ENCODE assay signal across 13 mouse cellular contexts in genomic region chr16:35596661-35597350, GRCm38 (mm10). TPM values are rescaled to one million over a fixed set of nuclear protein-coding genes. Genes with fewer than 3 reads are reported as not detected.
A peak's percentile ranks its signal among the peaks of the same experiment; 100 is the strongest.
DNase-seq lines count a peak whose midpoint lies in the region; ATAC-seq and TF ChIP-seq lines count a peak whose summit lies in the region.
"Had no signal": no experiment of that assay in that cellular context is flagged by ENCODE, and none has a peak within 500 bp of the region (broad histone marks: within the 10 kb centered on the region; RNA-seq: fewer than 3 reads in every experiment).

No protein-coding gene starts in this region.

- H3K4me2 ChIP-seq in kidney, postnatal 0 days (ENCODE audit: low read length), result no peak overlapping the region
- H3K4me2 ChIP-seq in embryonic facial prominence, embryonic 13.5 days, result peak overlapping the region; percentile 12
- no peak overlapping the region for H3K4me2 ChIP-seq in hindbrain, postnatal 0 days (ENCODE audit: low read depth, low read length)
- no peak overlapping the region for H3K4me2 ChIP-seq in neural tube, embryonic 13.5 days
- H3K4me2 ChIP-seq: embryonic facial prominence, embryonic 15.5 days; liver, embryonic 15.5 days had no signal

- peak; percentile 44 for ATAC-seq in kidney, postnatal 0 days (replicated peaks; ENCODE audit: low FRiP score, low read depth)
- ATAC-seq in embryonic facial prominence, embryonic 13.5 days (ENCODE audit: insufficient number of reproducible peaks, insufficient read depth, low FRiP score, low TSS enrichment, low read depth), result no peak; the same call in 1 of the 2 replicates
- ATAC-seq in hindbrain, postnatal 0 days, result peak; percentile 83
- ATAC-seq in neural tube, embryonic 13.5 days (ENCODE audit: low read depth), result peak; percentile 49

- intact Hi-C loops in heart, postnatal 36 days (cut with DNase I), result no loop called here

- H3K36me3 ChIP-seq in kidney, postnatal 0 days (ENCODE audit: insufficient read depth, low read length), result no peaks in the 10 kb centered on the region
- H3K36me3 ChIP-seq in embryonic facial prominence, embryonic 13.5 days, result no peaks in the 10 kb centered on the region
- H3K36me3 ChIP-seq in hindbrain, postnatal 0 days (ENCODE audit: insufficient read depth, low read length), result no peaks in the 10 kb centered on the region
- H3K36me3 ChIP-seq in neural tube, embryonic 13.5 days, result no peaks in the 10 kb centered on the region
- H3K36me3 ChIP-seq: embryonic facial prominence, embryonic 15.5 days; liver, embryonic 15.5 days had no signal

- no peaks in the 10 kb centered on the region for H3K4me1 ChIP-seq in kidney, postnatal 0 days (replicated peaks; ENCODE audit: insufficient read depth, low read length)
- H3K4me1 ChIP-seq in embryonic facial prominence, embryonic 13.5 days, result peaks cover 47% of the 10 kb centered on the region
- peaks cover 38% of the 10 kb centered on the region for H3K4me1 ChIP-seq in hindbrain, postnatal 0 days (ENCODE audit: insufficient read depth, low read length)
- H3K4me1 ChIP-seq in neural tube, embryonic 13.5 days (replicated peaks), result peaks cover 66% of the 10 kb centered on the region
- H3K4me1 ChIP-seq: liver, embryonic 15.5 days had no signal

- TF ChIP-seq CTCF in kidney, postnatal 0 days (IDR thresholded peaks at IDR 0.05; ENCODE audit: low read depth), result no peak
- TF ChIP-seq CTCF in hindbrain, postnatal 0 days (IDR thresholded peaks at IDR 0.05; ENCODE audit: low read depth), result no peak

- no peaks in the 10 kb centered on the region for H3K27me3 ChIP-seq in kidney, postnatal 0 days (ENCODE audit: insufficient read depth, low read length)
- peaks cover 5% of the 10 kb centered on the region; the same call in 1 of the 2 replicates for H3K27me3 ChIP-seq in embryonic facial prominence, embryonic 13.5 days
- H3K27me3 ChIP-seq in hindbrain, postnatal 0 days (ENCODE audit: insufficient read depth, low read length), result no peaks in the 10 kb centered on the region
- H3K27me3 ChIP-seq in neural tube, embryonic 13.5 days, result no peaks in the 10 kb centered on the region

- no peak overlapping the region for H3K27ac ChIP-seq in kidney, postnatal 0 days
- peak overlapping the region; percentile 62 for H3K27ac ChIP-seq in embryonic facial prominence, embryonic 13.5 days
- peak overlapping the region; percentile 58; the same call in 1 of the 2 replicates for H3K27ac ChIP-seq in hindbrain, postnatal 0 days
- peak overlapping the region; percentile 81 for H3K27ac ChIP-seq in neural tube, embryonic 13.5 days (replicated peaks)
- H3K27ac ChIP-seq: embryonic facial prominence, embryonic 15.5 days; liver, embryonic 15.5 days; stomach, postnatal 0 days had no signal

- no peak overlapping the region for H3K4me3 ChIP-seq in kidney, postnatal 0 days (replicated peaks; ENCODE audit: low read depth, low read length)
- H3K4me3 ChIP-seq in embryonic facial prominence, embryonic 13.5 days, result no peak overlapping the region
- H3K4me3 ChIP-seq in hindbrain, postnatal 0 days (ENCODE audit: low read length), result no peak overlapping the region
- H3K4me3 ChIP-seq in neural tube, embryonic 13.5 days, result no peak overlapping the region
- H3K4me3 ChIP-seq: embryonic facial prominence, embryonic 15.5 days; liver, embryonic 15.5 days had no signal

- H3K9me3 ChIP-seq in kidney, postnatal 0 days (replicated peaks; ENCODE audit: low read length), result no peaks in the 10 kb centered on the region
- H3K9me3 ChIP-seq in embryonic facial prominence, embryonic 13.5 days, result no peaks in the 10 kb centered on the region
- no peaks in the 10 kb centered on the region for H3K9me3 ChIP-seq in hindbrain, postnatal 0 days (ENCODE audit: low read length)
- no peaks in the 10 kb centered on the region for H3K9me3 ChIP-seq in neural tube, embryonic 13.5 days
- H3K9me3 ChIP-seq: embryonic facial prominence, embryonic 15.5 days; liver, embryonic 15.5 days had no signal

- no peak for DNase-seq in kidney, postnatal 0 days (ENCODE audit: low spot score)
- DNase-seq in kidney, postnatal 10 days, result no peak
- DNase-seq in hindbrain, postnatal 0 days (ENCODE audit: low spot score), result peak; percentile 79
- DNase-seq in heart, postnatal 36 days, result no peak
- no peak for DNase-seq in adrenal gland, adult 18-20 months (ENCODE audit: low spot score in 2 of 2)
- no peak for DNase-seq in thymus, postnatal 4 days
- DNase-seq: adrenal gland, postnatal 36 days; heart, adult 18-20 months had no signal

- H3K9ac ChIP-seq in kidney, postnatal 0 days (ENCODE audit: low read depth, low read length), result no peak overlapping the region
- H3K9ac ChIP-seq in embryonic facial prominence, embryonic 13.5 days, result peak overlapping the region; percentile 1; the same call in 1 of the 2 replicates
- no peak overlapping the region for H3K9ac ChIP-seq in hindbrain, postnatal 0 days (replicated peaks; ENCODE audit: low read length)
- no peak overlapping the region for H3K9ac ChIP-seq in neural tube, embryonic 13.5 days
- H3K9ac ChIP-seq: embryonic facial prominence, embryonic 15.5 days; liver, embryonic 15.5 days had no signal

- 42% methylated on average over 8 of the region's 8 CpGs for WGBS in kidney, postnatal 0 days
- 23% methylated on average over 8 of the region's 8 CpGs for WGBS in embryonic facial prominence, embryonic 13.5 days
- 22% methylated on average over 8 of the region's 8 CpGs for WGBS in hindbrain, postnatal 0 days
- 23% methylated on average over 8 of the region's 8 CpGs for WGBS in neural tube, embryonic 13.5 days

RNA-seq across cellular contexts. Expression of gene Sema5b, which starts 55.9 kb away (rescaled TPM):
- polyA plus RNA-seq in kidney, postnatal 0 days (2015; fragmentation: Nextera tagmentation; extraction: Ambion mirVana), result 1.7 and 2.2 TPM in 2 replicates
- polyA plus RNA-seq in embryonic facial prominence, embryonic 13.5 days (2015; fragmentation: Nextera tagmentation; extraction: Ambion mirVana), result 5.0 and 5.8 TPM in 2 replicates
- 37.0 and 47.0 TPM in 2 replicates for total RNA-seq in hindbrain, postnatal 0 days (2014; rRNA removed)
- polyA plus RNA-seq in hindbrain, postnatal 0 days (2015; fragmentation: Nextera tagmentation; extraction: Ambion mirVana), result 12.3 and 14.8 TPM in 2 replicates
- 24.0 and 27.4 TPM in 2 replicates for polyA plus RNA-seq in neural tube, embryonic 13.5 days (2015; fragmentation: Nextera tagmentation; extraction: Ambion mirVana)
- total RNA-seq in heart, postnatal 36 days (2021), result 1 to 10 TPM in 1 of 2 experiments, under 1 TPM in 1; 0.83 to 1.7 TPM
- 1 to 10 TPM in 1 of 2 experiments, under 1 TPM in 1; 0.43 to 9.0 TPM for total RNA-seq in adrenal gland, adult 18-20 months (2021)
